Mouse (Mus musculus) liver, postnatal 0 days (tissue): ENCODE results near the gene Magi2.

Experiments
- CTCF ChIP-seq: sonication (generic); IDR thresholded peaks from 2 replicates; pipeline ENCODE4 v1.5.1; 2016; ENCODE audit warnings: antibody characterized with exemption, low read depth
- EP300 ChIP-seq: IDR thresholded peaks from 2 replicates; pipeline ENCODE4 v1.6.1; 2016; ENCODE audit warnings: antibody characterized with exemption, low read depth, mild to moderate bottlenecking

DNA sequence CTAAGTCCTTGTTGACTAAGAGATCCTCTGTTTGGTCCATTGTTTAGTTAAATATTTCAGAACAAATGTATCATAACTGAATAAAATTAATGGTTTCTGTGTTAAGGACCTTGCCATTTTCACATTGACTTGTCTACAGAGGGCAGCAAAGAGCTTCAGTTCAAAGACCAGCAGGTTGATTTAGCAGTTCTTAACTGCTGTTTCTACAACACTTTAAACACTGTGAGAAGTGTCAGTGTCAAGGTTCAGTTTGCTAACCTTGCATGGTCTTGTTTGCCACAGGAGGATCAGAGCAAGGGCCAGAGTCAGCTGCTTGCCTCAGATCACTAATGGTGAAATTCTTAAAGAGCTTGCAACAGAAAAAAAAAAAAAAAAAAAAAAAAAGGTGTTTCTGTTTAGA lies 295.3 kb downstream of the Magi2 start:
- TF ChIP-seq CTCF (peak; percentile 67), EP300 (no peak)
